Mouse (Mus musculus) heart, postnatal 0 days (tissue): Measurements from ENCODE around the gene Fndc3a.

Experiments
- CTCF ChIP-seq: IDR thresholded peaks from 2 replicates; pipeline ENCODE4 v1.5.1; 2016; ENCODE audit warnings: antibody characterized with exemption, control low read depth, low read depth
- EP300 ChIP-seq: IDR thresholded peaks from 2 replicates; pipeline ENCODE4 v1.6.1; 2016; ENCODE audit warnings: antibody characterized with exemption, low read depth

DNA sequence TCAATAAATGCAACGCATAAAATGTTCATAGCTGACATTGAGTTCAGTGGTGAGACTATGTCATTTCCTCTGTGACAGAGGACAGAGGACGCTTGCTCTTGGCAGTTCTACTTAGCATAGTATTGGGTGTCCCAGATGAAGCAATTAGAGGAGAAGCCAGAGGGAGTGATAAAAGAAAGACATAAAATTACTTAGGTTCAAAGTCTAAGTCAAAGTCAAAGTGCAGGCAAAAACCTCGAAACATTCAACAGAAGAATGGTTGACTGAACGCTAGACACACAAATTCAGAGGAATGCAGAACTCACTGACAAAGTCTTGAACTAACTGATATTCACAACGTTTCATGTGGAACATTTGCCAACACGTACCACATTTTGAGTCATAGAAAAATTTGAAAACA is 191.0 kb downstream of the Fndc3a start:
- no peak for TF ChIP-seq EP300
- TF ChIP-seq CTCF = no peak
